Mouse (Mus musculus) frontal cortex, postnatal 25 days (tissue): ENCODE data around the gene Acbd4.

Experiments
- DNase-seq, 2 experiments: peaks; one replicate each; pipeline ENCODE4 v3.0.0; 2022; ENCODE audit warnings: low spot score in 2 of 2

Acbd4 gene

GRCm38 (mm10) chr11:103114270-103114943 lies 12.9 kb downstream of the Acbd4 start:
- DNase-seq: no peak

GRCm38 (mm10) chr11:103115163-103116007 lies 13.9 kb downstream of the Acbd4 start:
- peak; percentile 68 to 69 for DNase-seq

GRCm38 (mm10) chr11:103116008-103116818 lies 14.7 kb downstream of the Acbd4 start, which contains the start of gene Hexim1:
Gene Hexim1 (plus strand): TSS chr11:103116231.
- DNase-seq: peak; percentile 99 to 100

GRCm38 (mm10) chr11:103116959-103117590 lies 15.6 kb downstream of the Acbd4 start:
- DNase-seq: peak in 1 of 2 experiments; percentile 64

GRCm38 (mm10) chr11:103117591-103118009 lies 16.1 kb downstream of the Acbd4 start:
- DNase-seq: no peak

GRCm38 (mm10) chr11:103118866-103119265 lies 17.4 kb downstream of the Acbd4 start:
- no peak for DNase-seq

- no peak for DNase-seq
Measured at GRCm38 (mm10) chr11:103119609-103120008, 18.1 kb downstream of the Acbd4 start.

GRCm38 (mm10) chr11:103120315-103120714 lies 18.8 kb downstream of the Acbd4 start:
- DNase-seq: no peak

- no peak for DNase-seq
Measured at GRCm38 (mm10) chr11:103131701-103132575, 30.5 kb downstream of the Acbd4 start, which contains the start of gene Hexim2. Gene Hexim2 (plus strand): TSS chr11:103132429.

- DNase-seq: peak; percentile 100
Measured at GRCm38 (mm10) chr11:103132576-103133455, 31.3 kb downstream of the Acbd4 start.

- no peak for DNase-seq
Measured at GRCm38 (mm10) chr11:103133456-103134185, 32.1 kb downstream of the Acbd4 start.

- no peak for DNase-seq
Measured at GRCm38 (mm10) chr11:103134221-103134620, 32.7 kb downstream of the Acbd4 start.

- no peak for DNase-seq
Measured at GRCm38 (mm10) chr11:103136039-103136577, 34.6 kb downstream of the Acbd4 start.

GRCm38 (mm10) chr11:103139951-103140762 lies 38.7 kb downstream of the Acbd4 start:
- DNase-seq: no peak

GRCm38 (mm10) chr11:103140763-103141100 lies 39.2 kb downstream of the Acbd4 start:
- no peak for DNase-seq

GRCm38 (mm10) chr11:103141101-103141943 lies 39.8 kb downstream of the Acbd4 start:
- no peak for DNase-seq

- no peak for DNase-seq
Measured at GRCm38 (mm10) chr11:103141944-103142255, 40.4 kb downstream of the Acbd4 start.
